Mouse (Mus musculus) bone marrow macrophage, adult 2 months (primary cell): ENCODE data around the gene Aldh3a2.

Experiments used
- CTCF ChIP-seq: IDR thresholded peaks from 2 replicates; pipeline ENCODE4 v1.5.1; 2012; ENCODE audit warnings: low read depth, mild to moderate bottlenecking, low read length, moderate library complexity
- POLR2A ChIP-seq: IDR thresholded peaks from 2 replicates; pipeline ENCODE4 v1.6.1; 2012; ENCODE audit warnings: mild to moderate bottlenecking, low read depth, low read length, borderline replicate concordance

DNA sequence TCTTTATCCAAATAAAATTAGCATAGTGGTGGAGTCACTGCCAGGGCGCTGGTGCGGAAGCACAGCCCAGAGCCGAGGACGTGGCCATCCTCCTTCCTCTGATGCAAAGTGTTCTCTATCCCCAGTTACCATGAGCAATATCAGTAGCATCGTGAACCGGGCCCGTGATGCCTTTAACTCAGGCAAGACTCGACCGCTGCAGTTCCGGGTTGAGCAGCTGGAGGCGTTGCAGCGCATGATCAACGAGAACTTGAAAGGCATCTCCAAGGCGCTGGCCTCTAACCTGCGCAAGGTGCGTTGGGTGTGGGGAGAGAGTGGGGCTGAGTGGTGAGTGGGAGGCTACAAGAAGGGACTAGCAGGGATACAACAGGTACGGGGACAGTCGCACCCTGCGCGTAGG is 55.2 kb downstream of the Aldh3a2 start:
- TF ChIP-seq POLR2A (no peak), CTCF (no peak)
